Mouse (Mus musculus): Measurements from ENCODE around the gene Galntl6. TPM values are rescaled to one million over a fixed set of nuclear protein-coding genes. Genes with fewer than 3 reads are reported as not detected.

Galntl6 gene
- total RNA-seq, 2 experiments from 2014 or later, result not detected

GRCm38 (mm10) chr8:57893360-57893759, 1019.1 kb downstream of the Galntl6 start:
- no peak for ATAC-seq (replicated peaks; ENCODE audit: poor library complexity, severe bottlenecking)

GRCm38 (mm10) chr8:57892115-57892514, 1020.3 kb downstream of the Galntl6 start:
- no peak for ATAC-seq (replicated peaks; ENCODE audit: poor library complexity, severe bottlenecking)

- ATAC-seq (replicated peaks; ENCODE audit: poor library complexity, severe bottlenecking), result no peak
Observed at GRCm38 (mm10) chr8:57890159-57890558, 1022.3 kb downstream of the Galntl6 start.

GRCm38 (mm10) chr8:57888831-57889230, 1023.6 kb downstream of the Galntl6 start:
- ATAC-seq (replicated peaks; ENCODE audit: poor library complexity, severe bottlenecking), result no peak

GRCm38 (mm10) chr8:57879452-57879851, 1033.0 kb downstream of the Galntl6 start:
- ATAC-seq (replicated peaks; ENCODE audit: poor library complexity, severe bottlenecking), result no peak

- ATAC-seq (replicated peaks; ENCODE audit: poor library complexity, severe bottlenecking), result no peak
Observed at GRCm38 (mm10) chr8:57849074-57849473, 1063.4 kb downstream of the Galntl6 start.

GRCm38 (mm10) chr8:57843461-57843860, 1069.0 kb downstream of the Galntl6 start:
- no peak for ATAC-seq (replicated peaks; ENCODE audit: poor library complexity, severe bottlenecking)

GRCm38 (mm10) chr8:57842462-57843391, 1069.7 kb downstream of the Galntl6 start:
- ATAC-seq (replicated peaks; ENCODE audit: poor library complexity, severe bottlenecking), result no peak

- ATAC-seq (replicated peaks; ENCODE audit: poor library complexity, severe bottlenecking), result no peak
Observed at GRCm38 (mm10) chr8:57841446-57841845, 1071.0 kb downstream of the Galntl6 start.

- ATAC-seq (replicated peaks; ENCODE audit: poor library complexity, severe bottlenecking), result no peak
Observed at GRCm38 (mm10) chr8:57837384-57837783, 1075.1 kb downstream of the Galntl6 start.

- ATAC-seq (replicated peaks; ENCODE audit: poor library complexity, severe bottlenecking), result no peak
Observed at GRCm38 (mm10) chr8:57836981-57837380, 1075.5 kb downstream of the Galntl6 start.

- ATAC-seq (replicated peaks; ENCODE audit: poor library complexity, severe bottlenecking), result no peak
Observed at GRCm38 (mm10) chr8:57836201-57836883, 1076.1 kb downstream of the Galntl6 start.

- ATAC-seq (replicated peaks; ENCODE audit: poor library complexity, severe bottlenecking), result no peak
Observed at GRCm38 (mm10) chr8:57823151-57823550, 1089.3 kb downstream of the Galntl6 start.

GRCm38 (mm10) chr8:57816034-57816433, 1096.4 kb downstream of the Galntl6 start:
- no peak for ATAC-seq (replicated peaks; ENCODE audit: poor library complexity, severe bottlenecking)

GRCm38 (mm10) chr8:57807060-57807459, 1105.4 kb downstream of the Galntl6 start:
- no peak for ATAC-seq (replicated peaks; ENCODE audit: poor library complexity, severe bottlenecking)

- no peak for ATAC-seq (replicated peaks; ENCODE audit: poor library complexity, severe bottlenecking)
Observed at GRCm38 (mm10) chr8:57805094-57805493, 1107.3 kb downstream of the Galntl6 start.

- ATAC-seq (replicated peaks; ENCODE audit: poor library complexity, severe bottlenecking), result no peak
Observed at GRCm38 (mm10) chr8:57803821-57804220, 1108.6 kb downstream of the Galntl6 start.

GRCm38 (mm10) chr8:57801197-57801596, 1111.2 kb downstream of the Galntl6 start:
- ATAC-seq (replicated peaks; ENCODE audit: poor library complexity, severe bottlenecking), result peak; percentile 88

- peak; percentile 66 for ATAC-seq (replicated peaks; ENCODE audit: poor library complexity, severe bottlenecking)
Observed at GRCm38 (mm10) chr8:57800327-57800726, 1112.1 kb downstream of the Galntl6 start.

GRCm38 (mm10) chr8:57799797-57800204, 1112.6 kb downstream of the Galntl6 start:
- peak; percentile 64 for ATAC-seq (replicated peaks; ENCODE audit: poor library complexity, severe bottlenecking)

- no peak for ATAC-seq (replicated peaks; ENCODE audit: poor library complexity, severe bottlenecking)
Observed at GRCm38 (mm10) chr8:57793455-57793854, 1119.0 kb downstream of the Galntl6 start.
